Mouse (Mus musculus) liver, embryonic 11.5 days (tissue): ENCODE results near the gene Ksr1. TPM values are rescaled to one million over a fixed set of nuclear protein-coding genes. Genes with fewer than 3 reads are reported as not detected.

Source experiments
- ATAC-seq: fragments of 200-750 bp; cut with Nextera tagmentation; replicated peaks from 2 replicates; pipeline ENCODE4 v1.8.0; 2017; ENCODE audit warnings: moderate number of reproducible peaks, mild to moderate bottlenecking, moderate TSS enrichment, moderate library complexity; ENCODE audit not compliant: low FRiP score
- DNase-seq: peaks from one replicate; pipeline ENCODE4 v3.0.0-alpha.2; 2017; ENCODE audit warnings: low spot score
- H3K27ac ChIP-seq: fragments of 300-500 bp; sonication (generic); 2 replicates; pipeline ENCODE4 v1.5.1; 2014; ENCODE audit warnings: mild to moderate bottlenecking, low read depth, low read length, control low read depth
- H3K27me3 ChIP-seq: fragments of 300-500 bp; sonication (generic); replicated peaks from 2 replicates; pipeline ENCODE4 v1.6.1; 2014; ENCODE audit warnings: low read length, mixed read lengths; ENCODE audit not compliant: control insufficient read depth, insufficient read depth
- H3K36me3 ChIP-seq: fragments of 300-500 bp; sonication (generic); 2 replicates; pipeline ENCODE4 v1.6.1; 2014; ENCODE audit warnings: mild to moderate bottlenecking, low read length, moderate library complexity, mixed read lengths; ENCODE audit not compliant: control insufficient read depth, insufficient read depth
- H3K4me1 ChIP-seq: fragments of 300-500 bp; sonication (generic); replicated peaks from 2 replicates; pipeline ENCODE4 v1.6.1; 2014; ENCODE audit warnings: low read length, mixed read lengths; ENCODE audit not compliant: control insufficient read depth, insufficient read depth
- H3K4me2 ChIP-seq: fragments of 300-500 bp; sonication (generic); 2 replicates; pipeline ENCODE4 v1.6.1; 2014; ENCODE audit warnings: mild to moderate bottlenecking, control low read depth, moderate library complexity
- H3K4me3 ChIP-seq: fragments of 300-500 bp; sonication (generic); 2 replicates; pipeline ENCODE4 v1.5.1; 2014; ENCODE audit warnings: low read depth, low read length, control low read depth
- H3K9ac ChIP-seq: fragments of 300-500 bp; sonication (generic); 2 replicates; pipeline ENCODE4 v1.6.1; 2014; ENCODE audit warnings: low read depth, low read length, control low read depth
- H3K9me3 ChIP-seq: fragments of 300-500 bp; sonication (generic); 2 replicates; pipeline ENCODE4 v1.6.1; 2016; ENCODE audit warnings: low read length, inconsistent platforms, mixed read lengths; ENCODE audit not compliant: control insufficient read depth
- WGBS: fragments of 180-500 bp; shearing (Covaris S2); extraction: QIAGEN DNeasy Blood & Tissue Kit; methylation state at CpG from one replicate; pipeline ENCODE4 v1.1.7; 2014; 5-methylcytosine and 5-hydroxymethylcytosine counted together
- polyA plus RNA-seq: library from polyadenylated mRNA; unstranded; fragments of >200 nt; fragmentation: Nextera tagmentation; extraction: Ambion mirVana; gene quantifications from 2 replicates; pipeline ENCODE4 v1.2.1, GENCODE M21; 2014

Gene Ksr1
- polyA plus RNA-seq, 1 experiment from 2014 or later, result 5.0 TPM

DNA sequence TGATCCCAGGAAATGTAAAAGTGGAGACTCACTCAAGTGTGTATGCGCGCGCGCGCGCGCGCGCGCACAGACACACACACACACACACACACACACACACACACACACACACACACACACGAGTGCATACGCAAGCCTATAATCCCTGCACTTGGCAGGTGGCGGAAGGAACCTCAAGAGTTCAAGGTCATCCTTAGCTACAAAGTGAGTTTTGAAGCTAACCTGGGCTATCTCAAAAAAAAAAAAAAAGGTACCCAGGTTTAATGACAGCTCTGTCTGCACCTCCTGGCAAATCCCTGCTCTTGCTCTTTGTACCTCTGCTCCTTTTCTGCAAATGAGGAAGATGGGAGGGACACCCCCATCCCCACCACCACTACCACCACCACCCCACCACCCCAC lies 11.1 kb downstream of the Ksr1 start:
- H3K4me3 ChIP-seq, result no peak overlapping the region
- no peak overlapping the region for H3K9ac ChIP-seq
- H3K9me3 ChIP-seq, result no peaks in the 10 kb centered on the region
- no peak overlapping the region for H3K27ac ChIP-seq
- H3K4me2 ChIP-seq, result no peak overlapping the region
- peaks cover 21% of the 10 kb centered on the region for H3K4me1 ChIP-seq
- DNase-seq, result no peak
- H3K36me3 ChIP-seq, result no peaks in the 10 kb centered on the region
- ATAC-seq, result no peak
- WGBS, result 98% methylated on average over 13 of the region's 13 CpGs
- H3K27me3 ChIP-seq, result no peaks in the 10 kb centered on the region

DNA sequence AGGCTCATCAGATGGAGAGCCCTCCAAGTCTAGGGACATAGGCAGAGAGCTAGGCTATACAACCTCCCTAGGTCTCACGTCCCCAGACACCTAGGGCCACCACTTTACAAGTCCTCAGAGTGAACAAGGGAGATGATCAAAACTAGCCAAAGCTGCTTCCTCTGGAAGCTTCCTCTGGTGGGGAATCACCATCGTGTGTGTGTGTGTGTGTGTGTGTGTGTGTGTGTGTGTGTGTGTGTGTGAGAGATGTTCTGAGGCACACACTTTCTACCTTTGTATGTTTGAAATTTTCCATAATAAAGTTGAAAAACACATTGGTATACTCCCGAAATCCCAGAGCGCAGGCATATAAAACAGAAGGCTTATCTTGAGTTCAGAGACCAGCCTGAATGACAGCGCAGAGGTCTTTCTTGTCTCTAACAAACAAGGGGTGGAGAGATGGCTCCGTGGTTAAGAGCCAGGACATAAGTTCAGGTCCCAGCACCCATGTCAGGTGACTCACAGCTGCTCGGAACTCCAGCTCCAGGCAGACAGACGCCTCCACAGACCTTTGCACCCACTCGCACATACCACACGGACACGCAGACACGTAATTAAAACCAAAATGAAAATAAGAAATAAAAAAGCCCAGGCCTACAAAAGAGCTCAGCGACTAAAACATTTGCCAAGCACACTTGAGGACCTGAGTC lies 11.6 kb downstream of the Ksr1 start:
- H3K9ac ChIP-seq, result no peak overlapping the region
- WGBS, result 63% methylated on average over 13 of the region's 13 CpGs

DNA sequence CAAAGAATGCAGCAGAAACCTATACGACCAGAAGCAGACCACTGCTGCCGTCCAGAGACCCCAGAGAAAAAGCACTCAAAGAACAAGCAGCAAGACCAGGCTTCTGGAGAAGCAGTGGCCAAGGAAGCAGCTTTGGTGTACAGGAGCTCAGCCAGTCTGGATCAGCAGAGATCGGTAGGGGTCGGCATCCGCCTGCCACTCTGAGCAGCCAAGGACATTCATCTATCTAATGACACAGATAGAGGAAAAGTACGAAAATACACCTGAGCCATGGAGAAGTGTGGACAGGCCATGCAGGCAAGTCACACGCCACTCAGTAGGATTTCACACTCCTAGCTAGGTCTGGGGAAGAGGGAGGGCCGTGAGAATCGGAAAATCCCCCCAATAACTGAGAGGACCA lies 12.2 kb downstream of the Ksr1 start:
- no peaks in the 10 kb centered on the region for H3K27me3 ChIP-seq
- no peak overlapping the region for H3K9ac ChIP-seq
- H3K4me1 ChIP-seq, result peaks cover 28% of the 10 kb centered on the region
- 76% methylated on average over 9 of the region's 9 CpGs for WGBS
- ATAC-seq (no peak), DNase-seq (no peak)
- no peaks in the 10 kb centered on the region for H3K9me3 ChIP-seq
- no peak overlapping the region for H3K4me2 ChIP-seq
- H3K36me3 ChIP-seq, result no peaks in the 10 kb centered on the region
- H3K4me3 ChIP-seq, result no peak overlapping the region
- H3K27ac ChIP-seq, result no peak overlapping the region

More for the DNA sequence above, 11.6 kb downstream of the Ksr1 start:
- Histone ChIP-seq H3K4me3 (no peak overlapping the region), H3K4me2 (no peak overlapping the region), H3K4me1 (peaks cover 24% of the 10 kb centered on the region), H3K27me3 (no peaks in the 10 kb centered on the region), H3K9me3 (no peaks in the 10 kb centered on the region), H3K27ac (no peak overlapping the region), H3K36me3 (no peaks in the 10 kb centered on the region)
- DNase-seq, result no peak
- ATAC-seq, result no peak; the same call in 1 of the 2 replicates

DNA sequence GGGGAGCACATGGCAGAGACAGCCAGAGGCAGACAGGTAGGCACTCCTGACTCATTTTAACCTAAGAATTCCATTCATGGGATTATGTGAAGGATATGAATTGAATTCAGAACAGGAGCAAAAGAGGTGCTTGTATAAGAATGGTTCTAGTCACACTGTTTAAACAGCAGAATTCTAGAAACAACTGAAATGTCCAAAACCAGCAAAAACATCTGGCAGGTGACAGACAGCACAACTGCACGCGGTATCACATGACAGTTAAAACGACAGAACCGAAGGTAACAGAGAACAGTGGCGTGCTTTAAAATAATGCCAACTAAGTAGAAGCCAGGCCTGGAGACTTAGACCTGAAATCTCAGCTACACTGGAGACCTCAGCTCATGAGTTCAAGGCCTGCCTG lies 13.2 kb downstream of the Ksr1 start:
- Histone ChIP-seq H3K27ac (no peak overlapping the region), H3K4me1 (peaks cover 30% of the 10 kb centered on the region), H3K9ac (no peak overlapping the region), H3K4me3 (no peak overlapping the region), H3K36me3 (no peaks in the 10 kb centered on the region), H3K27me3 (no peaks in the 10 kb centered on the region), H3K4me2 (no peak overlapping the region), H3K9me3 (no peaks in the 10 kb centered on the region)
- ATAC-seq (no peak), DNase-seq (no peak)
- WGBS, result 81% methylated on average over 5 of the region's 5 CpGs

DNA sequence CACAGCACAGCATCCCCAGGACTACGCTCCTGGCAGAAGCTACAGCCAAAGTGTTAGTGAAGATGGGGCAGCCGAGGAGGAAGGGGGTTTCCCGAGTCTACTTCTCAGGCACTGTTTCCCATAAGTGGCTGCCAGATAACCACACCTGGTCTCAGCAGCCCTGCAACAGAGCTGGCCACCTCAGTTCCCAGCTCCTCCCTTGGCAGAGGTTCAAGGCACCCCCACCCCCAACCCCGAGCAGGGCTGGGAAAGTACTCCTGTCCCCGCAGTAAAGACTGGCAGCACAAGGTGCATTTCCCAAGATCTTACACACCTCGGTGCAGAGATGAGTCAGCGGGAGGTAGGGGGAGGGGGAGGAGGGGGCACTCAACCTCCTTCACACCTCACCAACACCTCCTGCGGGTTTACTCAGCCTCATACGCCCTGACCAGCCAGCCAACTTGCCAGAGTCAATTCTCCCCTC lies 14.2 kb downstream of the Ksr1 start:
- Histone ChIP-seq H3K4me1 (peaks cover 30% of the 10 kb centered on the region), H3K4me3 (no peak overlapping the region), H3K4me2 (no peak overlapping the region), H3K9me3 (no peaks in the 10 kb centered on the region), H3K36me3 (no peaks in the 10 kb centered on the region), H3K27me3 (no peaks in the 10 kb centered on the region), H3K9ac (no peak overlapping the region), H3K27ac (no peak overlapping the region)
- ATAC-seq (no peak), DNase-seq (no peak)
- 64% methylated on average over 9 of the region's 9 CpGs for WGBS

DNA sequence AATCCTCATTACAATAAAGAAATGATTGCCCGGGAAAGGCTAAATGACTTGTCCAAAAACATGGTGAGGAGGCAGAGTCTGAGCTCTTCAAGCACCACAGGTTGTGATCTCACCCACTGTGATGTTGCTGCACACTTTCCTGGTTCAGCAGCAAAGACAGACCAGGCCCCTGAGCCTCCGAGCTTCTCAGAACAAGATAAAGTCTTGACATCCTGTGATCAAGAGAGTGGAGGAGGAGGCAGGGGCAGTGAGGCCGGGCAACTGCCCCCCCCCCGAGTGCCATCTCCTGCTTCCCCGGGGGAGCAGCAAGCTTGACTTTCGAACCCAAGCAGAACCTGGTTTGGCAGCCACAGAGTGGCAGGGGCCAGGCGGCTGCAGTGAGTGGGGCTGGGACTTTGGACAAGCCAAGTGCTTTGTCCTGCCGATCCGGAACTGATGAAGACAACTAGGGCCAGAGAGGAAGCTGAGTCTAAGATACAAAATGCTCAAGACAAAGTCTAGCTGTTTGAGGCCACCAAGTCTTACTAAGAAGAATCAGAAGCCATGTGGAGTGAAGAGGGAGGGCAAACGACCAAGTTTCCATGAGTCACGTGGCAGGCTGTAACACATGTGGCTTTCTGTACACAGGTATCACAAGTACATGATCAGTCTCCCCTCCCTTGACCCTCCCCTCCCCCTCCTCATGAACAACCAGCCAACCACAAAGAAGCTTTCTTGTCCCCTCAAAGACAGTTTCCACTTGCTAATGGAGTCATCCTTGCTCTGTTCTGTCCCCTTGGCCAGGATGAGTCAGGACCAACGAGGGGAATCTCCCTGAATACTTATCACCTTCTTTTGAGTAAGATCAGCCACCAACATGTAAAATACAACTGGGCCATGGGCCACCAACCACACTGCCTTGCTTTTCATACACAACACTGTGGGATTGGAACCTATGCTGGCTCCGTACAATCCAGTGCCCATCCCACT lies 16.5 kb downstream of the Ksr1 start:
- ATAC-seq (no peak), DNase-seq (no peak)
- Histone ChIP-seq H3K36me3 (no peaks in the 10 kb centered on the region), H3K9ac (no peak overlapping the region), H3K4me3 (no peak overlapping the region), H3K4me1 (peaks cover 23% of the 10 kb centered on the region), H3K4me2 (no peak overlapping the region), H3K9me3 (no peaks in the 10 kb centered on the region), H3K27ac (no peak overlapping the region), H3K27me3 (no peaks in the 10 kb centered on the region)
- 55% methylated on average over 13 of the region's 13 CpGs for WGBS

DNA sequence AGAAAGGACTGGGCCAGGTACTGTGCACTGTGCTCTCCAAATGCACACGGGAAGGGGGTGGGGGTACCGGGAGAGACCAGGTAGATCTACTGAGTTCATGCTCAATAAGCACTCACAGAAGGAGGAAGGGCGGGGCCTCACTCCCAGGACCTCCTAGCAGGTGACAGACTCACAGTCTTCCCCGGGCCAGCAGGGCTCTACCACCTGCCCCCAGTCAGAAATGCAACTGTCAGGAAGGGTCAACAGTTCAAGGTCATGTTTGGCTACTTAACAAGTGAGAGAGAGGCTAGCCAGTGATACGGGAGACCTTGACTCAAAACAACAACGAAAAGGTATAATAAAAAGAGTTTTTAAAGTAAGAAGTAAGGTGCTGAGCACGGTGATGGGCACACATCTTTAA lies 18.0 kb downstream of the Ksr1 start:
- Histone ChIP-seq H3K4me3 (no peak overlapping the region), H3K27me3 (no peaks in the 10 kb centered on the region), H3K4me1 (peaks cover 17% of the 10 kb centered on the region), H3K9me3 (no peaks in the 10 kb centered on the region), H3K36me3 (no peaks in the 10 kb centered on the region), H3K4me2 (no peak overlapping the region), H3K9ac (no peak overlapping the region), H3K27ac (no peak overlapping the region)
- 82% methylated on average over 7 of the region's 7 CpGs for WGBS
- ATAC-seq, result no peak
- DNase-seq, result no peak

DNA sequence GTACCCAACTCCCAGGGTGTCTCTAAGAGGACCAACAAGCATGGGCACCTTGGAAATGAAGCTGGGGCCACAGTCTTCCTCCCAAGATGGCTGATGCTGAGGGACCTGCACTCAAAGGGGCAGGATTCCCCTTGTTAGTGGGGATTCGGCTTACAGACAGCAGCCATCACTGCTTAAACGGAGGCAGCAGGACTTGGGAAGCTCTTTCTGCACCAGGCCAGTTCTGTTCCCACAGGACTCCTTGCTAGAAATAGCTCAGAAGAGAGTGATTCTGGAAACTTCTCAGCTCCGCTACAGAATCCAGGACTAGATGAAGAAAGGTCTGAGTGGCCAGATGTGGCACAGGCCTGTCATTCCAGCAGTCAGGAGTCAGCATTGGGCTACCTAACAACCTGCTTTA lies 19.2 kb downstream of the Ksr1 start:
- no peak overlapping the region for H3K4me2 ChIP-seq
- H3K27ac ChIP-seq, result no peak overlapping the region
- no peak for DNase-seq
- no peak overlapping the region for H3K4me3 ChIP-seq
- 88% methylated on average over 3 of the region's 3 CpGs for WGBS
- H3K4me1 ChIP-seq, result peaks cover 23% of the 10 kb centered on the region
- H3K27me3 ChIP-seq, result no peaks in the 10 kb centered on the region
- no peaks in the 10 kb centered on the region for H3K36me3 ChIP-seq
- no peak for ATAC-seq
- H3K9ac ChIP-seq, result no peak overlapping the region
- no peaks in the 10 kb centered on the region for H3K9me3 ChIP-seq
